Mouse (Mus musculus): Measurements from ENCODE around the gene 4930519P11Rik.

Gene 4930519P11Rik

GRCm38 (mm10) chr2:154583906-154584872 lies 29.0 kb downstream of the 4930519P11Rik start:
- DNase-seq: no peak

DNA sequence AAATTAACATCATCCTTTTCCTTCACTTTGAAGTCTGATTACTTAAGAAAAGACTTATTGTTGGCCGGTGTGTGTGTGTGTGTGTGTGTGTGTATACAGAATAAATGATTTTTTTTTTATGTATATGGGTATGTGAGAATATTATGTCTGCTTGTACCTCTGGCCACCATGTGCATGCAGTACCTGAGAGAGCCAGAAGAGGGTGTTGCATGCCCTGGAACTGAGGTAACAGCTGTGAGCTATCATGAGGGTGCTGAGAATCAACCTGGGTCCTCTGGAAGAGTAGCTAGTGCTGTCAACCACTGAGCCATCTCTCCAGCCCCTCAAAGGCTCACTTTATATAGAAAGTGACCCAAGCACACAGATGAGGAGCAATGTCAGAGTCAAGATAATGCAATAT lies 31.8 kb downstream of the 4930519P11Rik start:
- no peak for DNase-seq

- DNase-seq: no peak
These were observed 32.7 kb downstream of the 4930519P11Rik start for GRCm38 (mm10) chr2:154580586-154580985.

GRCm38 (mm10) chr2:154577744-154578067 lies 35.5 kb downstream of the 4930519P11Rik start:
- no peak for DNase-seq

GRCm38 (mm10) chr2:154576876-154577743 lies 36.1 kb downstream of the 4930519P11Rik start:
- no peak for DNase-seq

- DNase-seq: no peak
These were observed 39.0 kb downstream of the 4930519P11Rik start for GRCm38 (mm10) chr2:154574271-154574670.

GRCm38 (mm10) chr2:154572996-154573395 lies 40.2 kb downstream of the 4930519P11Rik start:
- DNase-seq: no peak

DNA sequence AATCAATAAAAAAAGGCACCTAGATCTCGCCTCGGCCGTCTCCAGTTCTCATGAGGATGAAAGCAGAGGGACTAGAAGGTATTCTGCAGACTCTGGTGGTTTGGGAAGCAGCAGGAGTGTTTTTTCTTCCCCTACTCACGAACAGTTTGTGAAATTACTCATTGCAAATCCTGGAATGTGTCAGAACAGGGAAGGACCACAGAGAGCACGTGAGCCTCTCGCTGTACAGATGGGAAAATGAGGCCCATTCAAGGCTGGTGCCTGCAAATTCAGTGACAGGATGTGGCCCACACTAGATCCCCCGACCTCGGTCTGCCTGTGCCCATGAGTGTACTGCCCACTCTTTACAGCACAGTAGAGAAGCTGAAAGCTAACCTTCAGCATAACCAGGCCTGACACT lies 41.3 kb downstream of the 4930519P11Rik start:
- no peak for DNase-seq

DNA sequence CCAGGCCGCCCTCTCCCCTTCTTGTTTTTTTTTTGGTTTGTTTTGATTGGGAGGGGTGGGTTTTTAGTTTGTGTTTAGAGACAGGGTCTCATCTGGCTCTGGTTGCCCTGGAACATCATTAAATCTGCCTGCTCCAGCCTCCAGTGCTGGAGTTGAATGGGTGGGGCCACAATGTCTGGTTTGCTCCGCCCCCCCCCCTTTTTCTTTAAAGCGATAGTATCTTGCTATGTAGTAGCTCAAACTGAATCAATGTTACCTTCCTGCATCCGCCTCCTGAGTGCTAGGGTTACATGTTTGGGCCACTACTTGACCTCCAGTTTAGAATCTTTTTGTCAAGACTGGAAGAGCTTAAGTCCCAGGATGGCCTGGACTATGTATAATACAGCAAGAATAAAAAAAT lies 42.0 kb downstream of the 4930519P11Rik start:
- no peak for DNase-seq

DNA sequence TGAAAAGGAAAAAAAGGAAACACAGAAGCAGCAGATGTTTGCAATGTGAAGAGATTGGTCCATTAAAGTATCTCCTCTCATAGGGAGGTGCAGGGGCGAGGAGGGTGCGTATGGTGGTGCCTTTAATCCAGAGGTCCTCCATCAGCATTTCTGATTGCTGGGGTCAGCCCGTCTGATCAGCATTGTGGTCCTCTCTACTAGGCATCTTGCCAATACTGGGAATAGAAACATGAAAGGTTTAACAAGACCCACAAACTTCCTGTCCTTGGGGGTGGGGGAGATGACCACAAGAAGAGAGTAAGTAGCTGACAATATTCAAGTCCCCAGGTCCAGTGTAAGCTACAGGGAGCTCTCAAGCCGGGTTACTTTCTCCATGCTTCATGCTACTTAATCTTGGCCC lies 42.6 kb downstream of the 4930519P11Rik start:
- no peak for DNase-seq

DNA sequence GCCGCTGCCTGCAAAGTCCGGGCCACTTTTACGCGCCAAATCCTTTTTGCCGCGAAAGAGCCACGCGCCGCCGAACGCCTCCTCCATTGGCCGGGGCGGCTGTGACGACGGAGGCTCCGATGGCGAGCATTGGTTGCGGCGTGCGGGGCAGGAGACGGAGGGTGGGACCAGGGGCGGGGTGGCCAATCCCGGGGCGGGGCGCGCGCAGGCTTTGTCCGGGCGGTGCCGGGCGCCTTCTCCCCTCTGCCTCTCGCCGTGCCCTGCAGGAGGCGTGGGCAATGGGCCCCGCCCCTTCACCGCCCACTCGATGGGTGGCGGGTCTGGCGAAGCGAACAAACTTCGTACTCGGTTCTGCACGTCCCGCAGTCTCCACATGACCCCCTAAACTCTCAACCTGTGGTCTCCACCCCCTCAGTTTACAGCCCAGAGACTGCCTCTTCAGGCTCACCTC lies 43.4 kb downstream of the 4930519P11Rik start, which contains the start of gene E2f1:
Gene E2f1 (minus strand): TSS at position 57 of the 451 bp plus-strand sequence.
- peak; percentile 93 for DNase-seq

- peak; percentile 62 for DNase-seq
These were observed 44.0 kb downstream of the 4930519P11Rik start for GRCm38 (mm10) chr2:154569071-154569748.

DNA sequence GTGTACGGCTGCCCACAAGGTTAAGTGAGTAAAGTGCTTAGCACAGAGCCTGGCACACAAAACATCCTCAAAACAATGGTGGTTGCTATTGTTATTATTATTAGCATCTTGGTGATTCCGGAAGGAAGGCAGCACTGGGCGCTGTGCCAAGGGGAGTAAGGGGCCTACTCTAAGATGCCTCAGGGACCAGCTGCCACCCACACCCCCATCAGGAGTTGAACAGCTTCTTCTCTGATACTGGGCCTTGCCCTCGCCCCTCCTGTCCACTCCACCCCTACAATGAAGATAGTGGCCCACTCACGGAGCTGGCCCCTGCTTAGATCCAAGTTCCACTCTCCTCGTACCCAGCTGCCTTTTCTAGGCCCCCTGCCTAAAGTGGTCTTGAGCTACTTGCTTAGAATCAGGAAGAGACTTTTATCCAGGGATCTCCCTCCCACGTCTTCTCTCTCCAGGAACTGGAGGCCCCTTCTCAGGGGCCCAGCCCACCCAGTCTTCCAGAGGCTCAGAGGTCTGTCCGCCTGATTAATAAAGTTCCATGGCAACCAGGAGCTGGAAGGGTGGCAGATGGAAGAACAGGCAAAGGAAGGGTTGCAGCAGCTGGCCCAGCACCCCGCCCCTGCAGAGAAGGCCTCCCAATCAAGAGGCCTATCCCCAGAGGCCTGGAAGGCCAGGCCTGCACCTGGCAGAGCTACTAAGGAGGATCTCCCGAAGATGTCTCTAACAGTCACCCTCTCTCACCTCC lies 44.7 kb downstream of the 4930519P11Rik start:
- DNase-seq: no peak

GRCm38 (mm10) chr2:154567766-154568165 lies 45.5 kb downstream of the 4930519P11Rik start:
- DNase-seq: no peak

GRCm38 (mm10) chr2:154566641-154567040 lies 46.6 kb downstream of the 4930519P11Rik start:
- peak; percentile 33 for DNase-seq

DNA sequence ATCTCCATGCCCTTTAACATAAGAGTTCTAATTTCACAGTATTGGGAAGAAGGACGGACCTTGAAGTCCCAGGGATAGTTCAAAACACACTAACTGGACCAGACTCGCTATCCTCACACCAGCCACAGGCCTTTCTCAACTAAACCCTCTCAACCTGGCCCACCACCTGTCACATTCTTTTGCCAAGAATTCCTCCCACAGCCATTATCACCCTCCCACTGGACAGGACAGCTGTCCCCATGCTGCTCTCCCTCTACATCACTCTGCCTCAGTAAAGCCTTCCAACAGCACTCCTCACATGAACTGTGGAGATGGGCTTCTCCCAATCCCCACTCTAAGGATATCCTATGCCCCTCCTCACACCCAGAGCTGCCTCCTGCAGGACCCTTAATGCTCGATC lies 47.7 kb downstream of the 4930519P11Rik start:
- no peak for DNase-seq

- peak; percentile 63 for DNase-seq
These were observed 49.5 kb downstream of the 4930519P11Rik start for GRCm38 (mm10) chr2:154563612-154564170.
